Mouse (Mus musculus) cerebellum, adult 2 months (tissue): Measurements from ENCODE around the gene 1600012H06Rik.

ENCODE experiments used
- CTCF ChIP-seq: fragments of 200-500 bp; IDR thresholded peaks from 2 replicates; pipeline ENCODE4 v1.5.1; 2011; ENCODE audit warnings: low read depth, mild to moderate bottlenecking, control low read depth, low read length, moderate library complexity, borderline replicate concordance; ENCODE audit not compliant: insufficient read depth
- POLR2A ChIP-seq: fragments of 200-500 bp; IDR thresholded peaks from 2 replicates; pipeline ENCODE4 v1.6.1; 2011; ENCODE audit warnings: low read length, control low read depth, borderline replicate concordance; ENCODE audit not compliant: insufficient read depth

DNA sequence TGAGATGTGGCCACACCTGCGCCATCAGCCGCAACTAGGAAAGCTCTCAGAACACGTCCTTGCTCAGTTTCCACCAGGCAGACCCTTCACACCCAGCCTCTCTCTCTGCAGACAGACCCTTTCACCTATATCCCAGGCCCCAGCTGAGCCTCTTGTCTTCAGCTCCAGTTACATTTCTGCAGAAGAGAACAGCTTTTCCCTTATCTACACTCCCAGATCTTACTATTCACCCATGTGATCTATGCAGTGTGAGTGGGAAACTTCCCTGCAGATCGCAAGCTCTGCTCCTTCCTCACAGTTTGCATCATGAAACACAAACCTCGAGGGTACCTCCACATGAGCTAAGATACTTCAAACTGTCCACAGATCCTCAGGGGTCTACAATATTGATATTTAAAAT lies 11.5 kb upstream of the 1600012H06Rik start:
- TF ChIP-seq POLR2A (no peak), CTCF (no peak)
